Mouse (Mus musculus): ENCODE results near the gene Olfr316.
A peak's percentile ranks its signal among the peaks of the same experiment; 100 is the strongest.
"Not testable (repeated sequence)": the region's sequence is repeated elsewhere in the genome, so short reads cannot be mapped to it uniquely, and the experiment has no call there.

The Olfr316 gene

DNA sequence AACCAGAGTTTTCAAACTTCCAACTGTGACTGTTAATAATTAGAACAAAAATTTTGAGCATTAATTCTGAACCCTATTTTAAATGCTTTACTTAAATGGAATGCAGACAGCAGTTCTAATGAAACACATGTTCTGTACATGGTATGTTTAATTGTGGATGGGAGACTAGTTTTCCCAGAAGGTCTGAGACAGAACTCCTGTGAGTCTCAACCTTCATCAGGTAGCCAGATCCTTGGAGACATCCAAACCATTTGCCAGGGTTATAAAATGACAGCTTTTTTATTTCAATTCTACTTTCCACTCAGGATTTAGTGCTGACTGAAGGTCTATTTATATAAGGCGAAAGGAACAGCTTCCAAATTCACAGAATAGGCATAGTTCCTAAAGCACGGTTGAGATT lies at the start of gene Olfr316:
Gene Olfr316 (plus strand): TSS at position 301 of the 400 bp plus-strand sequence.
- DNase-seq = no peak

DNA sequence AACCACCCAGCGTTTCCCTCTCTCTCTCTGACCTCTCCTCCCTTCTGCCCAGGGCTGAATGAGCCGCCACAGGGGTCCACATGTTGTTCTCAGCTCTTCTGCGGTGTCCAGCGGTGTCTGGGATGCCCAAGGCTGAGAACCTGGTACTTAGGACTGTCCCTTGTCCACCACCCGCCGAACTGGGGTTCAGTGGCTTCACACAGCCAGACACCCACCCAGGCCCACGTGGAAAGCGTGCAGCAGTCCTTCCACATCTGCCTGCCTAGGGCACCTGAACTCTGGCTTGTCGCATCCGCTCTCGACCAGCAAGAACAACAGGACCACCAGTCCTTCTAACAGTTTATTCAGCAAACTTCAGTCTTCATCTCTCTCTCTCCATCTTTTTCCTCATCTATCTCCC lies 43.4 kb upstream of the Olfr316 start:
- no peak for DNase-seq

DNA sequence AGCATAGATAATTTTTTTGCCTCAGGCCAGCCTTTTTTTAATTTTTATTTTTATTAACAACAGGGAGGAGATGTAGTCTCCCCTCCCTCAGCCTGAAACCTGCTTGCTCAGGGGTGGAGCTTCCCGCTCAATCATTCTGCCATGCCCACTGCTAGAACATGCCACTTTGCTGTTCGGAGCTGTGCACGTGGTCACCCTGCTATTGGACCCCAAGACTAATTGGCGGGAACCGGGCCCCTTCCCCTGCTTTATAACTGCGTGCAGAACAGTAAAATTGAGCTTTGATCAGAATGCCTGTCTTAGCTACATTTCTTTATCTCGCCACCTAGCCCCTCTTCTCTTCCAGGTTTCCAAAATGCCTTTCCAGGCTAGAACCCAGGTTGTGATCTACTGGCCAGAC lies 34.8 kb upstream of the Olfr316 start:
- not testable (repeated sequence) for DNase-seq

DNA sequence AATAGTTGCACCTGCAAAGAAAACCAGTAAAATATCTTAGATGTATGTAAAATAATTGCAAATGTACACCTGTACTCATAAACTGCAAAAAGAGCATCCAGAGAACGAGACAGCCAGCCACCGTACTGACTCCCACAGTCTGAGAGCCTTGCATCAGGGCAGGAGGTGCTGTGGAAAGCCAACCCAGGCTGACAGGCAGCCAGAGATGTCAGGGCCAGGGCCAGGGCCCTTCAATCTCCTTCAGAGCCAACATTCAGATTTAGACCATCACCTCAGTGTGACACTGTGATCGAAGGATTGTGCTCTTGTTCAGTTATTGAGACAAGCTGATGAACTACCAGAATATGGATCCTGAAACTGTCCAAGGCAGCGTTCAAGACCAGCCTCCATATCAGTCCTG lies 32.8 kb upstream of the Olfr316 start:
- no peak for DNase-seq

DNA sequence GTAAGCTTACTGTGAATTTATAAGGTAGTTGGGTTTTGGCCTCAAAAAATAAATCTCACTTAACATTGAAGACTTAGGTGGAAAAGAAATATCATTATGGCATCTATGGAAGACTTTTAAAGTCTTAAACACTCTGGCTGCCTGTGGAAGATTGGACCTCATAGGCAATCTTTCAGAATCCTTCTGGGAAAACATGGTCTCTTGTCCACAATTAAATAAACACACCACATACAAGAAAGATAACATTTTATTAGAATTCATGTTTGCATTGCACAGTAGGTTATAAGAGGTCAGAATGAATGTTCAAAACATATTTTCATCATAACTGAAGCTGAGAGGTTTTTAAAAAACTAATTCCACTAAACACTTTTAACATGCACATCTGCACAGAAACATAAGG lies 28.6 kb upstream of the Olfr316 start, which contains the start of gene Olfr318:
Gene Olfr318 (minus strand): TSS at position 101 of the 400 bp plus-strand sequence.
- DNase-seq = no peak

DNA sequence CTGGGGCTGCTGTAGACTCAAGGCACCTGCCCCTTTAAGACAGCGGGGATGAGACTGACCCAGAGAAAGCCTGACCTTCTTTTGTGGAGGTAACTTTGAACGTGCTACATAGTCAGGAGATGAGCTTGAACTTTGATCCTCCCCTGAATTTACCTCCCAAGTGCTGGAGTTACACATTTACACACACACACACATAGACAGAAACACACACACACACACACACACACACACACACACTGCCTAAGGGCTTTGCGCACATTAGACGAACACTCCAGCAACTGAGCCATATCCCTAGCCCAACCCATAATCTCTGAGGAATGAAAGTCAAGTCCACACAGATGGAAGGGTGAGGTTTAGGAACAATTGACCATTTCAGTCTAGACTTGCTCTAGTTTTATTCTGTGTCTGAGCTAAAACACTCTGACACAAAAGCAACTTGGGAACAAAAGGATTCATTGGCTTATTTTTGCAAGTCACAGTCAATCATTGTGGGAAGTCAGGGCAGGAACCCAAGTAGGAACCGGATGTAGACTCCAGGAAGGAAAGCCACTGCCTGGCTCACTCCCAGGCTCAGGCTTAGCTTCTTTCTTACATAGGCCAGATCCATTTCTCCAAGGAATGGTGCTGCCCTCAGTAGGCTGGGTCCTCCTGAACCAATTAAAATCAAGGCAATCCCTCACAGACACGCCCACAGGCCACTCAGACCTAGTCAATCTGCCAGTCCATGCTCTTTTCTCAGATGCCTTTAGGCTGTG lies 24.5 kb upstream of the Olfr316 start:
- not testable (repeated sequence) for DNase-seq

DNA sequence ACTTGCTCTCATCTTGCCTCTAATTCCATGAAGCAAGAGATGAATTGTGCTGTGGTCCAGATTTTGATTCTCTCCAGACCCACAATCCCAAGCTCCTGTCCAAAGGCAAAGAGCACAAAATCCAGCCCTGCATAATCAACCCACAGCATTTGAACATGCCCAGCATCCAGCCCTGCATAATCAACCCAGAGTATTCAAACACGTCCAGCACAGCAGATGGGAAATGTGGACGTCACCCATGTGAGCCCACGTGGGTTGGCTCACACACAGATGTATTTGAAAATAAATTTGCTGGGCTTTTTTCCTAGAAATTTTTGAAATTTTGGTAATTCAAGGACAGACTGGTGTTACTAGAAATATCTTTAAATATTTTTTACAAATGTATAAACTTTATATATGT lies 19.2 kb upstream of the Olfr316 start:
- DNase-seq = peak; percentile 27 to 29

DNA sequence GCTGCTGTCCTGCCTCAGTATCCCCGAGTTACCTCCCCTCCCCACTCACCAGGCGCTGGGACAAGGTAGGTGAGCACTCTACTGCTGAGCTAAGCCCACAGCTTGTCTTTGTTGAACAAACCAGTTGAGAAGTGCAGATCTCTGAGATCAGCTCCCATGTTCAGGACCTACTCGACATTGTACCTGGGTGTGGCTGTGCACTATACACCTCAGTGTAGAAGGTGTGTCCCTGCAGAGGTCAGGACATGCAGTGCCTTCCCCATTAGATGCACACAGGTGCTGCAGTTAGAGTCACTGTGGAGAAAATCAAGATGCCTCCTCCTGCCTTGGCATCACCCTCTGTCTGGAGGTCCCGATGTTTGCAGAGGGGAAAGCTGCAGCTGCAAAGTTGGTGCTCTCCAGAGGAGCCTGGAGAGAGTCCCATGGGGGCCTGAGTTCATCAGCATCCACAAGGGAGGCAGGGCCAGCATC lies 13.7 kb upstream of the Olfr316 start, which contains the start of gene Olfr317:
Gene Olfr317 (minus strand): TSS at position 421 of the 471 bp plus-strand sequence.
- DNase-seq = no peak

DNA sequence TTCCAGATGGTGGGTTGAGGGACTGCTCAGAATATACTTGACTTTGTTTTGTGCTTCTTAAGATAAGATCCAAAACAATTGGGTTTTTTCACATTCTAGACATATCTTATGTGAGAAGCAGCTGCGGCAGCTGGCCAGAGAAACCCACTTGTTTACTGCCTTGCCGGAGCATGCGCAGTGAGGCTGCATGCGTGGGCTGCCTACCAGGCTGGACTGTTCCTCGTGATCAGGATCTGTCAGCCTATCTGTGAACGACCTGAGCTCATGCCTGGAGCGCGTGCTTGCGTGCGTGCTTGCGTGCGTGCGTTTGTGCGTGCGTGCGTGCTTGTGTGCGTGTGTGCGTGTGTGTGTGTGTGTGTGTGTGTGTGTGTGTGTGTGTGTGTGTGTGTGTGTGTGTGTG lies 1.4 kb upstream of the Olfr316 start:
- not testable (repeated sequence) for DNase-seq

DNA sequence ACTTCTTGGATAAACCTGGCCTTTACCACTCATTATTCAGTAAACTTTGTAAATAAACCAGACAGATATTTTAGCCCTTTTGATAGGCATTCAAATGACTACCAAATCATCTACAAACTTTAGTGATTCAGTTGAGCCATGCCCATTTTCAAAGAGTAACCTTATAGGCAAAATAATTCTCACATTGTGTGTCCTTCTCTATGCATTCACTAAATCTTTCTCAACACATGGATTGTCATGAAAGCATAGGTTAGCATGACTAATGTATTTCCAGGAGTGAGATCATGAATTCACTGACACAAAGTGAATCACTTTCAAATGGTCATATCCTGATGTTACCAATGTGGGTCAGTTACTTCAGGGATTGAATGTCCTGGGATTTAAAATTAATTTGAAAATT lies 20.4 kb downstream of the Olfr316 start, which contains the start of gene Olfr315:
Gene Olfr315 (plus strand): TSS at position 301 of the 400 bp plus-strand sequence.
- no peak for DNase-seq

DNA sequence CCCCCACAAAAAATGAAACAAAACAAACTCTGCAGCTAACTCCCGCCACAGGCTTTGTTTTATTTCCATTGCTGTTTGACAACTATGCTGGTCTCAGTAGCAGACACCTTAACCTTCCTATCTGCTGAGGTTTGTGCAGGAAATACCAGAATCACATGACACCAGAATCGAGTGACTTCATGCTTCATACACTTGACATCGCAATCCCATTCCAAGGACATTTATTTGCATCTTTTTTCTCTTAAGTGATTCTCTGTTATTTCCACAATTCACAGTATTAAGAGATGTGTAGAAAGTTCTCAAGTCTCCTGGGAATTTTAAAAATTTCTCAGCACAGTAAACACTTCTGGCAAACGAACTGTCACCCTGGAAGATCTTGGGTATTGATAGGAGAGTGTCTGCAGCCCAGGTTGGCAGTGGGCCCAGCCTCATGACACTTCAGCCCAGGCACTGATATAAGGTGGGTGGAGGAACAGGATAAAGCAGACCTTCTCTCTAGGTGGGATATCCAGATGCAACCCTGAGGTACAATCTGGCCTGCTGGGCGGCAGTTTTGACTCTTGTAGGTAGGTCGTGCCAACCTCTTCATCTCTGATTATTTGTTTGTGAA lies 30.1 kb downstream of the Olfr316 start, which contains the start of gene Olfr314:
Gene Olfr314 (plus strand): TSS at position 473 of the 610 bp plus-strand sequence.
- no peak for DNase-seq

DNA sequence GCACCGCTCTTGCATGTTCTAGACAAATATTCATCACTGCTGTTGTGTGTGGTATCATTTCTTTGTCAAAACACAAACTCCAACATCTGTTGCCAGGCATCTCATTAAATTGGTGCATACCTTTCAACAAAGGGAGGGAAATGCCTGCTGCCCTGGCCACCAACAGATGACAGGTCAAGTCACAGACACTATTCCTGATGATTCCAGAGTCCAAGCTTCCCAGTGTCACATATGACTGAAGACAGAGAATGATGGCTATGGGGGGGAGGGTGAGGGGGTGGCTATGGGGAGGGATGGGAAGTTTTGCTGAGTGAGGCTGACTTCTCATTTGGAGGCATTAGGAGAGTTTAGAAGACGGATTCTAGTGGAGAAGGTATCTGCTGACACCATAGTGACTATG lies 31.6 kb downstream of the Olfr316 start:
- no peak for DNase-seq

DNA sequence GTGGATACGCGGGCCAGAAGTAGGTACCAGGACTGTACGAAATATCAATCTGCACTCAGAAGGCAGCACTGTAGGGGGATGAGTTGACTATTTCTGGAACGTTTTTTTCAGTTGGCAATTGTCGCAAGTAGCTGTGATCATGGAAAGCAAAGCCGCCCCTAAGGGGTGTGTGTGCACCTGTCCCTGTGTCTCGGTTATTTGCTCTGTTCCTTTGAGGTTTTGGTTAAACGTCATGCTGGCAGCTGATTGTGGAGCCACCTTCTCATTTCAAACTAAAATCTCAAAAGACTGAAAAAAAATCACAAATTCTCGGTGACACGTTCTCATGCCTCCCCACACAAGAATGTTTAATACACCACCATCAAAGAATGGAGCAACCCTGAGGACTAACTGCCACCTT lies 35.1 kb downstream of the Olfr316 start:
- DNase-seq = no peak

DNA sequence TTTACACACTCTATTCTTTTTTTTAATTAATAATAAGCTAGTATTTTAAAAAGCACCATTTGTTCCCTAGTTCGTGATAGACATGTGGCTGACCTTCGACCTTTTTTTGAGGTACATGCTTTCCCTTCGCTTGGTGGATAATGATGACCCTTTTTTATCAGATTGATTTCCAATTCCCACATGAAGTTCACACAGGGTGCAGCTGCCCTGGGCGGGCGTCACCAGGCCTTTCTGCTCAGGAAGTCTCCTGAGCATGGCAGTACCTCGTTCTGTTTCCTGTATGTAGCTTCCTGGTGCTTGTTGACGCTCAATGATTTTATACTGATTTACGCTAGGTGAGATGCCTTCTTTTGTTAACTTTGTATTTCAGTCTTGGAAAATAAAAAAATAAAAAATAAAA lies 35.8 kb downstream of the Olfr316 start:
- no peak for DNase-seq

DNA sequence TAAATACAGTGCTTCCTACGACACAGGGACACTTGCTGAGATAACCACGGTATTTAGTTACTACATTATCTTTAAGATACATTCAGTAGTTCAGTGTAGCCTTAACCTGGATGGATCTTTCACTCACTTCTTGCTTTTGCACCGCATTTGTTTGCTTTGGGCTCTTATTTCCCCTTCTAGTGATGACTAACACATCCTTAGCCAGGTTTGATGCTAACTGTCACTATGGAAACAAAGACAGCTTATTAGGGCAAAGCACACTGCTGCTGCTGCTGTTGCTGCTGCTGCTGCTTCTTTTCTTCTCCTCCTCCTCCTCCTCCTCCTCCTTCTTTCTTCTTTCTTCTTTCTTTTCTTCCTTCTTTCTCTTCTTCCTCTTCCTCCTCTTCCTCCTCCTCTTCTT lies 37.0 kb downstream of the Olfr316 start:
- DNase-seq = no peak

DNA sequence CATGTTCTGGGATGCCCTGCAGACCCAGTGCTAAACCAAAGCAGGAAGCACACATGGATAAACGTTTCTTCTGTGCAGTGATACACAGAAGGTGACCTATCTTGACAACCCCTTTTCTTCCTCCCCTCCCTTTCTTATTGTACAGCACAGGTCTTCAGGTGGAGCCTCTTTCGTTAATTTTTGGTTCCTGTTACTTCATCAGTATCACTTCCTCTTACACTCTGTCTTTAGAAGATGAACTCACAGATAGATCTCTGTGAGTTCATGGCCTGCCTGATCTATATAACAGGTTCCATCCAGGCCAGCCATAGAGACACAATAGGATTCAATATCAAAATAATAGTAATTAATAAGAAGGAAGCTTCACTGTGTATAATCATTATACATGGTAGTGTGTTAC lies 37.5 kb downstream of the Olfr316 start:
- DNase-seq = no peak

DNA sequence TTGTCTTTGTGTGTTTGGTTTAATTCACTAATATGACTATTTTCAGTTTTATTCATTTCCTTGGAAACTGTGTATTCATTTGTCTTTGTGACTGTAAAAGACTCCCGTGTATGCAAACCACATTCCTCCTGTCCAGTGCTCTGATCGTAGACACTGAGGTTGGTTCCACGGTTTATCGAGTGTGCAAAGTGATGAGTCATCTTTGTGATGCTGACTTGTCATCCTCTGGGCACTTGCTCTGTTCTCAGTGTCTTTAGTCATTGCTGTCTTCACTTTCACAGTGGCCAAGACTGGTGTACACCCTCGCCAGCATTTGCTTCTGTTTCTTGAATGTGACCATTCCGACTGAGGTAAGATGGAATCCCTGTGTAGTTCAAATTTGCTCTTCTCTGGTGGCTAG lies 38.1 kb downstream of the Olfr316 start:
- no peak for DNase-seq

DNA sequence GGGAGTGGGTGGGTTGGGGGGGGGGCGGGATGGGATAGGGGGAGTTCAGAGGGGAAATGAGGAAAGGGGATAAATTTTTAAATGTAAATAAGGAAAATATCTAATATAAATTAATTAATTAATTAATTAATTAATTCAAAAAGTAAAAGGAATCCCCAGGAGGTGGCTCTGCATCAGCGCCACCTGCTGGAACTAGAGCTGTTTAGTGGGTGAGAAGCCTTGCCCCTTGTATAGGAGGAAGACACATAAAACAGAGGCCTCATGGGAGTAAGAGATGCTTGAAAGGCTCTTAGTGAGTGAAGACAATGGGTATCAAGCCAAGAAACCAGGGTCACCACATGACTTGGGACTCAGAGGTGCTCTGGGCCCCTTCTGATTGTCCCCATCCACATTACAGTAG lies 43.3 kb downstream of the Olfr316 start:
- no peak for DNase-seq

DNA sequence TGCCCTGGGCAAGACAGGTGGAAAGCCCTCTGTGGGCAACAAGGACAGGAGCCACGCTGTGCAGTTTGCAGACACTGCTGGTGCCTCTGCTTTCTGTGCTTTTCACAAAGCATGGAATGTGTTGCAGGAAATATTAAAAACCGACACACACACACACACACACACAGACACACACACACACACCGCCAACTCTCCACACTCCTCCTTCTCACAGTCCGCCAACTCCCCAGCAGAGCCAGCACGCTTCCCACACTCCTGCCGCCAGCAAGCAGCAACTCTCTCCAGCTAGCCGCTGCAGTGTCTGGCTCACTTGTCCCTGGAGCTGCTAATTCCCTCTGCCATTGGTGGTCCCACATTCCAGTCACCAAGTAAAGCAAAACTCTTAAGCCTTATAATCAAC lies 44.3 kb downstream of the Olfr316 start:
- DNase-seq = peak; percentile 26 to 41

DNA sequence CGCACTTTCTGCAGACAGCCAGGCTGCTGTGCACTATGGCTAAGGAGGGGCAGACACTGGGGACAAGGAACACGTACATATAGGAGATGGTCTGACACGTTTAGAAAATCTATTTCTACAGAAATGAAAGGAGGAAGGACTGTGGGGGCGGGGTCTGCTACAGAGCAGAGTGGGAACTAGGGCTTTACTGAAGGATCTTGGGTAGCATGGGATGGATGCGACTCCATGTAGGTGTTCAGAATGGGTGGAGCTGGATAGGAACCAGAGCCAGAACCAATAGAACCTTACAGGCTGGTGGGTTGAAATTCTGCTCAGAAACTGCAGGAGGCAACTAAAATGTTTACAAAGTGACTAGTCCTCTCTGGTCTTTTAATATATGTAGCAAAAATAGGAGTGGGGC lies 47.2 kb downstream of the Olfr316 start:
- no peak for DNase-seq

DNA sequence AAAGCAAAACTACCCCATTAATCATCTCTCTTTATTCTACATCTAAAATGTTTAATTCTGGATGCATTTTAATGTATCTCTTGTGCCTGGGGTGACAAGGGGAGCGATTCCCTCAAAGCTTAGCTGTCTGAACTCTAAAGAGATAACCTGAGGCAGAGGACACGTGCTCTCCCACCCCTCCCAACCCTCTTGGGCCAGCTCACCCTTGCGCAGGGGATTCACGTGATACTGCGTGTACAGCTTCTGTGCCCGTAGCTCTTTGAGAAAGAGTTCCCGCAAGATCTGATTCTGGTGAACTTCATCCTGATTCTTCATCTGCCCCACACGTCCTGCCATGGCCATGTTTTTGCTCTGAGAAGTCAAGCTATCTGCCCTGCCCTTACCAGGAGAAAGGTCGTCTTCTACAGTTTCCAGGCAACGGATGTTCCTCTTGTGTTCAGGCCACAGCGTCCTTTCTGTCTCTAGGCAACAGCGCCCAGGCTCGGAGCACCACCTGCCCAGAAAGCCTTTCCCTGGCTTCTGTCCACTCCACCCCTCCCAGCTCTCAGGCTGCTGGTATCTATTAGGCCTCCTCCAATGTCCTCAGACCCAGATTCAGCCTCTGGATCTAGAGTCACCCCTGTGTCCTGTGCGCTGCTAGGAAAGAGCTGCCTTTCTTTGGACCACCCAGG lies 49.2 kb downstream of the Olfr316 start, which contains the start of gene Fam183b:
Gene Fam183b (minus strand): TSS at position 403 of the 671 bp plus-strand sequence.
- DNase-seq = peak; percentile 77 to 80

DNA sequence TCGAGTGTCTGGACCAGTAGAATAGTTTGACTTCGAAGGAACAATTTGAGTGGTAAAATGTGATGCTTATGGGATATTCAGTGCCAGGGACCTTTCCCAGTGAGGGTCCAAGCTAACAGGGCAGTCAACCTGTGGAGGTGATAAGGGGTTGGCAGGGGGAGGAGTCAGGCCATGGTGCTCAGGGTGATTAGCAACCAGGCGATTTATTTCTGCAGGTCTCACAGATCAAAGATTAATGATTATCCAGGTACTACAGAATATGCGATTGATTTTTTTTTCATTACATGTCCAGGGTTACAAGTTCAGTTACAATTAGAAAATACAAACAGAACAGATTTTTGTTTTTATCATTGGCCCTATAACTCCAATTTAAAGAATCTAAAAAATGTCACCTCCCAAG lies 51.3 kb downstream of the Olfr316 start:
- DNase-seq = no peak

DNA sequence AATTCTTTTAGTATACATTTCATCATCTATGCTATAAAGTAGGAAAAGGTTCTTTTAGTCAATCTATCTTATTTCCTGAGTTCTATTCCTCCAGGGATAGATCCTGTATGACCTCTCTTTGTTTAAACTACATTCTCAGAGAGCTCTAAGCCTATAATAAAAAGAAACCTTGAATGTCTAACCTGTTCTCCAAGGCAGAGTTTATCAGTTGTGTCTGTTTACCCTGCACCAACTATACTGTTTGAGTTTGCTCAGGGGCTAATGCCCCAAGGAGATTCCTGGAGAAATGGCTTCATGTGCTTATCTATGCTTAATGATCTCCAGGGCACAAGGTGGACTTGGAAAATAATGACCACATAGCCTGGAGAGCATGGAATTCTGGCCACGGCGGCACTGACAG lies 51.9 kb downstream of the Olfr316 start:
- DNase-seq = no peak

Measured in cerebellum, postnatal 14 days (tissue).